Mouse (Mus musculus) spleen, adult 12 weeks (tissue): ENCODE measurements at regions not wholly inside any gene's neighbourhood (a gene's known extent, or its start where the extent isn't known, plus 50 kb on each side); places are given as distances from the start of the nearest gene placed in this dataset.
A peak's percentile ranks its signal among the peaks of the same experiment; 100 is the strongest.
"Not testable (repeated sequence)": the region's sequence is repeated elsewhere in the genome, so short reads cannot be mapped to it uniquely, and the experiment has no call there.

Experiments used
- DNase-seq: peaks from one replicate; pipeline ENCODE4 v3.0.0; 2022; ENCODE audit warnings: low spot score

DNA sequence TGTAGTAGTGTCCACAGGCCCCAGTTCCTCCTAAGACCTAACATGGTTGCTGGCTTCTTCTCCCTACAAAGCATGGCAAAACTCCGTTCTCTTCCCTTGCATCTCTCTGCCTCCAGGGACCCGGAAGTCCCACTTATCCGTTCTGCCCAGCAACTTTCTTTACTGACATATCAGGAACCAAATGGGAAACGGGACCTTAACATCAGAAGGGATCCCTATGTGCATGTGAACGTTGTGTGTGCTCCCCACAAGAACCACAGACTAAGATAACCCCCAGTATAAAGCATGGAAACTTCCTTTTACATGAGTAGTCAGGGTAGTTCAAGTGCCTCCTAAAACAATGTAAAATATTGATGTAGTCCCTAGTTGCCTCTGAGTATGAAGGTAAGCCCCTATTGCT is 61.6 kb downstream of the Zxdb start:
- no peak for DNase-seq

DNA sequence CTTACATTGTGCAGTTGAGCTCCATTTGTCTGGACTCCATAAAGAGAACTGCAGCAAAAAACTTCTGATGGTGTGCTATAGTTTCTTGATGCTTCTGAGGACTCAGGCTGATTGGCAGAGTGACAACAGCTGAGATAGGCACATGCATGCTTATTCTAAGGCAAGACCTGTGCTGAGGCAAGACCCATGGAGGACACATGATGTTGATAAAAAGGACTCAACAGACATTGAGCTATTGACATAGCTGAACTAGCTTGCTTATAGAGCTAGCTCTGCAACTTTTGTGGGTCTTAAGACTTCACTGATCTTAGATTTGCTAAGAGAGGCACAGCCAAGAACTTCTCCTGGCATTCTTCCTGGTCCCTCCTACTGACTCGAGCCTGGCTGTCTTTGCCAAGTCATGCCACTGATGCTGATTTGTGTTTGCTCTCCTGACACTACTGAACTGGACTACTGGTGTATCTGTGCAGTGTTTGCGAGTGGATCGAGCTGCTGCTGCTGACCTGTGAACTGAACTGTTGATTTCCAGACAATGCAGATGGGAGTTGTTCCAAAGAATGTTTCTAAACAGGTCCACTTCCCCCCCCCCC is 64.1 kb downstream of the Zxdb start:
- no peak for DNase-seq

DNA sequence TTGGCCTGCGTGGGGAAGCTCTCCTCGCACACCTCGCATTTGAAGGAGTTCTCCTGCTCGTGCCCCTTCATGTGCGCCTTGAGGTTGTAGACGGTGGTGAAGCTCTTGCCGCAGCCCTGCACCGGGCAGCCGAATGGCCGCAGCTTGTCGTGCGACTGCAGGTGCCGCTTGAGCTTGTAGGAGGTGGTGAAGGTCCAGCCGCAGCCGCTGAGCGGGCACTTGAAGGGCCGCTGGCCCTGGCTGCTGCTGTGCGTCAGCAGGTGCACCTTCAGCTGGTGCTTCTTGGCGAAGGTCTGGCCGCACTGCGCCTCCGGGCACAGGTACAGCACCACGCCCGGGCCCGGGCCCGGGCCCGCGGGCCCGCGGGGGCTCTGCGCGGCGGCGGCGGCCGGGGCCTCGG is 72.5 kb downstream of the Zxdb start:
- not testable (repeated sequence) for DNase-seq

DNA sequence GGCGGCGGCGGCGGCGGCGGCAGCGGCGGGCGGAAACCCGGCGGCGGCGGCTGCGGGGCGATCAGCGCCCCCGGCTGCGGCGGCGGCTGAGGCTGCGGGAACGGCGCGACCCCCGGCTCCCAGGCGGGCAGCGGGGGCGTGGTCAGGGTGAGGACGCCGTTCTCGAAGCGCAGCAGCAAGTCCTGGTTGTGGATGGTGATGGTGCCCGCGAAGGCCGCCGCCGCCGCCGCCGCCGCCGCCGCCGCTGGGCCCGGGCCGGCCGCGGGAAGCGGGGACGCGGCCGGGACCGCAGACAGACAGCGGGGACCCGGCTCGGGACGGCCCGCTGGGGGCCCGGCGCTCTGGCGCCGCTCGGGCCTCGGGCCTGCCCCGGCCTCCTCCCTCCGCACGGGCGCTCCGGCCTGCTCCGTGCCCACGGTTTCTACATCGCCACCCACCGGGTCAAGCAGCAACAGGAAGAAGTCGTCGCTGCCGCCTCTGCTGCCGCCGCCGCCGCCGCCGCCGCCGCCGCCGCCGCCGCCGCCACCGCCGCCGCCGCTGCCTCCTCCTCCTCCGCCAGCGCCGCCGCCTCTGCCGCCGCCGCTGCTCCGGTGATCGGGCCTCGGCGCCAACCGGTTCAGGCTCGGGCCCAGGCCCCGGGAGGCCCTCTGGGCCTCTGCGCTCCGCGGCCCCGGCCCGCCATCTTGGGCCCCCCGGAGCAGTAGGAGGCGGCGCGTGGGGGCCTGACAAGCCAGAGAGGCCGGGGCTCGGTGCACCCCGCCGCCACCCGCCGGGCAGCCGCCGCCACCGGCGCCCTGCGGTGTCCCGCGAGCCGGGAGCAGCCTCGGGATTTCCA is 73.2 kb downstream of the Zxdb start:
- not testable (repeated sequence) for DNase-seq

DNA sequence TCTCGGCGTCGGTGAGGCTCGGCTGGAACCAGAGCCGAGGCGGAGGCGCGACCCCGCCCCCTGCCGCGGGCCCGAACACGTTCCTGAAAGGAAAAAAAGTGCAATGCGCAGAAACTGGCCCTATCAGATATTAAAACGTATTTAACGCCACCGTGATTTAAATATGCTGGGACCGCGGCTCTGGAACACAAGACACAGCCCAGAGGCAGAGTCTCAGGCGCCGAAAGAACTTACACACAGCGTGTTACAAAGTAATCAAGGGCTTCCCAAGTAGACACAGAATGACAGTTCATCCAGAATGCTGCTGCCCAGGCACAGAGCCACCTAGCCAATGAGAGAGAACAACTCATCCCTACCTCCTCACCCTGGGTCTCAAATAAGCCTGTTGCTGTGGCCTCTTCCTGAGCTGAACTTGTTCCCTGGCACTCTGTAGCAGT is 73.8 kb downstream of the Zxdb start:
- not testable (repeated sequence) for DNase-seq

DNA sequence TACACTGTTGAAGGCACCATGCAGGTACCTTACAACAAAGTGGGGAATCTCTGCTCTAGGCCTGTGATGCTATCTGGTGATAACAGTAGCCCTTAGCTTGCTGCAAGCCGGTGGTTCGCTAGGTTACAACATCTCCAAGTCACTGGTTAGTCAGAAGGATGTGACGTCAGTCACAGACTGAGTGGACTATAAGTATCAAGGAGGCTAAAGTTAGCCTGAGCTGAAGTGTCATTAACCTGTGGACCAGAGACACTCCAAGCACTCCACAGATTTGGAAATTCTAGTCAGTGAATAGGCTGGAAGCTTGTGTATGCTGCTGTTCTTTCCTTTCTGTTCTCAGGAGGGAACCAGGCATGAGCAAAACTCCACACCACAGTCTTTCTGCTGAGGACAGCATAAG is 88.4 kb downstream of the Zxdb start:
- not testable (repeated sequence) for DNase-seq

DNA sequence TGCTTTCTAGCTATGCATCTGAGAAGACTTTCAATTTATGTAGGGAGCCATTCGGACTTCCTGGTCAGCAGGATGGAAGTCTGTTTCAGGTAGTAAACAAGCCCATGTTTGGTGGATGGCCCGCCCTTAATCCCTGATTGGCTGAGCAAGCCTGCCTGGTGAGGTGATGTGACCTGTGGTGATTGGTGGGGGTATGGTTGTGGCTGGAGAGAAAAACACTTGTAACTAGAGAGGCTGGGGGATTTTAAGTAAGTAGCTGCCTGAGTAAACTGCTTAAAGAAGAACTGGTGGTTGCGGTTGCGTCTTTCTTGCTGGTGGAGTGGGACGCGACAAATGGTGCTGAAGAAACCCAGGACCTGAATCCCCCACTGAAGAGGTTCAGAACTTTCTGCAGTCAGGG is 103.2 kb downstream of the Zxdb start:
- not testable (repeated sequence) for DNase-seq

DNA sequence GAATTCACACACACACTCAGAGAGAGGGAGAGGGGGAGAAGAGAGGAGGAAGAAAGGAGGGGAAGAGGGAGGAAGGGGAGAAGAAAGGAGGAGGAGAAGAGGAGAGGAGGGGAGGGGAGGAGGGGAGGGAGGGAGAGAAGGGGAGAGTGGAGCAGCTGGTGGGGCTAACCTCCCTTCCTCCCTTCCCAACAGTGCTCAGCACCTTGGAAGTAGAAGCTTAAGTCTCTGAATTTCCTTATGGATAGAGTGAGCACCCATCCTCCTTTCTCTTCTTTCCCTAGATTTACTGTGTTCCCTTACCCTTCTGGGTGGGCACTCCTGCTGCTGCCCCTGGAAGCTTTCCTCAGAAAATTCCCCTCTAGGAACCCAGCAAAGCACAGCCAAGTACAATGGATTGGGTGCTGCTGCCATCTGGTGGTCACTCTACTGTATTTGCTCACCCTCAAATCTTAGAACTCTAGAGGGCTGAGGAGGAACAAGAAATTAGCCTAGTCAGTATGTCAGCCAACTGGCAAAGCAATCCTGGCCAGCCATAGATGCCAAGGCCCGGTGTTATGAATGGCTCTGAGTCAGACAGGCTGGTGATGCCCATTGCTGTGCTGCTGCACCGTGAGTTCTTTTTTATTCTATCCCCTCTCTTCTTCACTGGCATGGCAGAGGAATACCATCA is 119.9 kb downstream of the Zxdb start:
- DNase-seq: not testable (repeated sequence)

DNA sequence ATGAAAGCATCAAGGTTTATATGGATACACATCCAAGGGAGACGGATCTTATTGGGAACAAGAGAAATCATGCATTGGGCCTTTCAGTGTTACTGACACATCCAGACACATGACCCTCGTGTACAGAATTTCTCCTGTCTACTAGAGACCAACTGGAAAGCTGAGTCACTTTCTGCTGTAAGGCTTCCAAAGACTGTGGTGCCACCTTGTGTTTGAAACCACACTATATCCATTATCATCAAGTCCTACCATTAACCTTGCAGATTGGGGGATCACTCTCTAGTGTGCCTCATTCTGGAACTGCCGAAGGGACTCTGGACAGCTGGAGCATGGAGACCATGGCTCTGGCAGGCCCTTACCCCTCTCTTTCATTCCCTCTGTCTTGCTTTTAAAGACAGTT is 125.2 kb downstream of the Zxdb start:
- DNase-seq: not testable (repeated sequence)

DNA sequence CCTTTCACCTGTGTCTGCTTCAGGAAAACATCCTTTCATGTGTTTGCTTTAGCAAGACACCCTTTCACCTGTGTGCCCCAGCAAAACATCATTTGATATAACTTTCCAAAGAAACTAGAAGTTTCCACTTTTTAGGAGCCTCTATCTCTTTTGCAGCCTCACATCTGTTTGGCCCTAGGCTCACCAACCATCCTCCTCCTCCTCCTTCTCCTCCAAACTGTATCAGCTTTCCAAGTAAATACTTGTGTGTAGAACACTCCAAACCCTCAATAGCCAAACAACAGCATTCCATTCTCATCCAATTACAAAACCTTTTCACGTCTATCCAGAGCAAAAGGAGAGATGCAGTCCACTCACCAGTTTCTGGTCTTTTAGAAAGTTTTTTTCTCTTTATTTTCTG is 133.1 kb downstream of the Zxdb start:
- no peak for DNase-seq

DNA sequence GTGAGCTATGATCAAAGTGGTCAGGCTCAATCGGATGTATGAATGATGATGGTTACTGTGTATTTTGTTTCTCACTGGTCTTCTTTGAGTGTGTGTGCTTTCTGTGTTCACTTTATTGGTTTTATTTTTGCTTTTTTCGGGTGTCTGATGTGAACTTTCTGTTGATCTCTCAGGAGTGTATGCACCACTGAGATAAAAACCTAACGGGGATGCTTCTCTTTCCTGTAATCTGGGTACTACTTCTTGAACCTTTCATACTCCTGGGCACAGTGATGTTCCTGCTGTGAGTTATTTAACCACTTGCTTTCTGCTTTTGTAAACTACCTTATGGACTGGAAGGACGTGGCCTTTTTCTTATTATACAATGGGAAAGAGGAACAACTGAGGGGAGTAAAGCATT is 133.6 kb downstream of the Zxdb start:
- DNase-seq: no peak

DNA sequence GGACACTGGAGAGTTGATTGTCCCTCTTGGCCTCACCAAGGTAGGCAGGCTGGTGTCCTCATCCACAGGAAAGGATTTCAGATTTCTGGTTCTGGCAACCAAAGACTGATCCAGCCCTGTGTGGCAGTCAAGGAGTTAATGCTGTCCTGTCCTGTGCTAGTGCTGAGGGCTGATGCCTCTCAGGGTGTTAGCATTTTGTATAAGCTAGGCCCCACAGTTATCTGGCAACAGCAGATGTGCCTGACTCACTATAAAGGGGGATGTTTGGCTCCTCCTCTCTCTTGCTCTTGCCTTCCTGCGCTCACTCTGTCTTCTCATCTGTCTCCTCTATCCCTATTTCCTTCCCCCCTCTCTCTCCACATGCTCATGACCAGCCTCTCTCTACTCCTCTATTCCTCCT is 138.8 kb downstream of the Zxdb start:
- DNase-seq: peak; percentile 37

DNA sequence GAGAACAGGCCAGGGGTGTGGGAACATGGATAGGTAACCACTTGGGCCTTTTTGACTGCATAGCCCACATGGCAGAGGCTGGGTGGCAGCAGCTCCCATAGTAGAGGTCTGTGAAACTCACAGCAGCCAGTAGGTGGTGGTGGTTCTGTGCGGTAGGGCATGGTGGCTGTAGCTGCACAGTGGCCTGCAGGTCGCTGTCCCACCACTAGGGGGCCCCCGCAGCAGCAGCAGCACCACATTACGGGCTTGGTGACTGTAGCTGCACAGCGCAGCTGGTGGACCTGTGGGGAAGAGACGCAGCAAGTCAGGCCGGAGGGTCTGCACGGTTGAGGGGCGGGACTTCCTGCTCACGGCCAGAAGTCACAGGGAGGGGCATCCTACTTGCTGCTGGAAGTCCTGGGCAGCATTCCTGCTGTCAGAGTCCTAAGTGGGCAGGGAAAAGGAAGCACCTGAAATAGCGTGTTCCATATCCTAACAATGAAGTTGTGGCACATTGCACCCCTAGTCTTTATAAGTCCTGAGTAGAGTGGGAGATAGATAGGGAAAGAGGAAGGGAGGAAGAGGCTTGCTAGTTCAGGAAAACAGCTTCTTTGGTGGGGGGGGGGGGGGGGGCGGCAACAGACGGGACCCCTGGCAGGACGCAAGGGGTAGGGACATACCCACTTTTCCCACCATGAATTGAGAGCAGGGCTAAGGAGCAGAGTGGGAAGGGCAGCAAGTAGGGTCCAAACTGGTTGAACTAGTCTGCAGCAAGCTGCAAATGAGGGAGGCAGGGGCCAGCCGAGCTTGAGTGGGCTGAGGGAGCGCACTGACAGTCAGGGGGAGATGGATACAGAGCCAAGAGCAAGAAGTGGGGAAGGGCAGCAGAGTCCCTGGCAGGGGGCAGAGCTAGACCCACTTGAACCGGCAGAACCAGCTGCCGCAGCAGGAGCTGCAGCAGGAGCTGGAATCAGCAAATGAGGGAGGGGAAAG is 141.4 kb downstream of the Zxdb start:
- peak; percentile 82 for DNase-seq

DNA sequence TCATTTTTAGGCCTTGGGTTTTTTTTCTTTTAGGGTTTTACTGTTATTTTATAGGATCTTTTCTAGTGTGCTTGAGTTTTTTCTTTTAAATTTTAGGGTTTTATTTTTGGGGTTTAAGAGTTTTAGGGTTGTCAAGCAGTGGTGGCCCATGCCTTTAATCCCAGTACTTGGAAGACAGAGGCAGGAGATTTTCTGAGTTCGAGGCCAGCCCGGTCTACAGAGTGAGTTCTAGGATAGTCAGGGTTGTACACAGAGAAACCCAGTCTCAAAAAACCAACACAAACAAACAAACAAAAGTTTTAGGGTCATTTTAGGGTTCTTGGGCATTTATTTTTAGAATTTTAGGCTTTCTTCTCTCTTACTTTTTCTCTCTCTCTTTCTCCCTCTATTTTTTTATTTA is 142.9 kb downstream of the Spin4 start:
- peak; percentile 30 for DNase-seq
